Mouse (Mus musculus): Measurements from ENCODE around the gene Tenm3. TPM values are rescaled to one million over a fixed set of nuclear protein-coding genes. Genes with fewer than 3 reads are reported as not detected.

Gene Tenm3
- total and polyA plus RNA-seq, 3 experiments = 0.03 to 0.08 (median 0.07) TPM

DNA sequence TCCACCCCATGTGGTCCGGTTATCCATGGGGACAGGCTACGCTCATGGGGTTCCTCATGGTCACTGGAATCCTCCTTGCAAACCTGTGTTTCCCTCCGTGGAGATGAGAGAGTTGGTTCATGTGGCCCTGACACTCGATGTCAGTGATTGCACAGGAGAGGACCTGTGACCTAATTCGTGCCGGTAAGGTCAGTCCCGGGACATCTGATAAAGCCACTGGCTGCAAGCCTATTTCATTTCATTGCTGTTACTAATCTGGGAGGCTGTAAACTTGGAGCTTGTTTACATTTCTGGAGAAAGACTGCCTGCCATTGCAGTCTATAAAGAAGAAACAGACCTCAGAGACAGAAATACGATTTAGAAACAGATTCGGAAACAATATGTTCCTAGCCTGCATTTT is 155.6 kb downstream of the Tenm3 start:
- Histone ChIP-seq H3K9me3 (replicated peaks; ENCODE audit: low read length) (peaks cover 72% of the 10 kb centered on the region), H3K79me2 (replicated peaks; ENCODE audit: control insufficient read depth, extremely low read depth, insufficient read depth, poor library complexity, severe bottlenecking) (no peaks in the 10 kb centered on the region), H3K9ac (ENCODE audit: insufficient read depth, low read depth) (no peak overlapping the region), H3K27me3 (replicated peaks) (no peaks in the 10 kb centered on the region), H3K4me1 (ENCODE audit: control insufficient read depth in 1 of 2, insufficient read depth in 2 of 2) (no peaks in the 10 kb centered on the region), H3K27ac (ENCODE audit: insufficient read depth, low read depth) (no peak overlapping the region), H3K36me3 (replicated peaks in 1 of 2; ENCODE audit: control insufficient read depth in 1 of 2, insufficient read depth in 1 of 2, low read length in 1 of 2) (no peaks in the 10 kb centered on the region), H3K4me2 (ENCODE audit: insufficient read depth, low read depth, poor library complexity, severe bottlenecking) (no peak overlapping the region), H3K4me3 (replicated peaks in 1 of 3; ENCODE audit: low read depth in 2 of 3, low read length in 2 of 3, poor library complexity in 1 of 3) (no peak overlapping the region)
- TF ChIP-seq IRF4 (IDR thresholded peaks at IDR 0.05; ENCODE audit: low read depth, low read length) (no peak), UBTF (IDR thresholded peaks at IDR 0.05; ENCODE audit: low read depth, low read length) (no peak), HCFC1 (IDR thresholded peaks at IDR 0.05; ENCODE audit: low read depth, low read length) (no peak), CHD2 (IDR thresholded peaks at IDR 0.05; ENCODE audit: low read length) (no peak), USF1 (IDR thresholded peaks at IDR 0.05; ENCODE audit: low read depth, low read length) (no peak), ZMIZ1 (IDR thresholded peaks at IDR 0.05; ENCODE audit: low read depth, low read length) (no peak), ZNF384 (IDR thresholded peaks at IDR 0.05; ENCODE audit: low read depth, low read length) (no peak), POLR2AphosphoS2 (IDR thresholded peaks at IDR 0.05; ENCODE audit: low read depth, low read length) (no peak), JUN (IDR thresholded peaks at IDR 0.05; ENCODE audit: insufficient read depth, low read depth, low read length) (no peak), EP300 (IDR thresholded peaks at IDR 0.05; ENCODE audit: low read length) (no peak), MYC (IDR thresholded peaks at IDR 0.05; ENCODE audit: low read depth, low read length) (no peak), TBP (conservative IDR thresholded peaks at IDR 0.05; ENCODE audit: low read depth, low read length) (no peak), NRF1 (IDR thresholded peaks at IDR 0.05; ENCODE audit: low read depth, low read length) (no peak), CTCF (conservative IDR thresholded peaks at IDR 0.05 in 1 of 2, IDR thresholded peaks at IDR 0.05 in 1 of 2; ENCODE audit: low read depth in 2 of 2, low read length in 2 of 2) (no peak), GABPA (IDR thresholded peaks at IDR 0.05; ENCODE audit: insufficient replicate concordance, low read depth, low read length) (no peak)
- in situ Hi-C loops (cut with MboI; ENCODE audit: low pct_ligation_motif_present, low pct_unique_long_range_greater_than_20kb, low sequenced_read_pairs) (no loop called here), dilution Hi-C loops (cut with MboI; ENCODE audit: extremely low pct_ligation_motif_present, extremely low pct_unique_long_range_greater_than_20kb, low sequenced_read_pairs) (no loop called here)
- DNase-seq (ENCODE audit: extremely low read depth) = no peak

- Histone ChIP-seq H3K4me3 (replicated peaks in 1 of 3; ENCODE audit: low read depth in 2 of 3, low read length in 2 of 3, poor library complexity in 1 of 3) (no peak overlapping the region), H3K27ac (ENCODE audit: insufficient read depth, low read depth) (no peak overlapping the region), H3K9me3 (replicated peaks; ENCODE audit: low read length) (peaks cover 68% of the 10 kb centered on the region), H3K79me2 (replicated peaks; ENCODE audit: control insufficient read depth, extremely low read depth, insufficient read depth, poor library complexity, severe bottlenecking) (no peaks in the 10 kb centered on the region), H3K27me3 (replicated peaks) (no peaks in the 10 kb centered on the region), H3K9ac (ENCODE audit: insufficient read depth, low read depth) (no peak overlapping the region), H3K4me2 (ENCODE audit: insufficient read depth, low read depth, poor library complexity, severe bottlenecking) (no peak overlapping the region), H3K36me3 (replicated peaks in 1 of 2; ENCODE audit: control insufficient read depth in 1 of 2, insufficient read depth in 1 of 2, low read length in 1 of 2) (no peaks in the 10 kb centered on the region), H3K4me1 (ENCODE audit: control insufficient read depth in 1 of 2, insufficient read depth in 2 of 2) (no peaks in the 10 kb centered on the region)
- no peak for DNase-seq (ENCODE audit: extremely low read depth)
- in situ Hi-C loops (cut with MboI; ENCODE audit: low pct_ligation_motif_present, low pct_unique_long_range_greater_than_20kb, low sequenced_read_pairs) = no loop called here
- TF ChIP-seq ZNF384 (IDR thresholded peaks at IDR 0.05; ENCODE audit: low read depth, low read length) = no peak
- TF ChIP-seq PAX5 (IDR thresholded peaks at IDR 0.05; ENCODE audit: low read length) = no peak
- TF ChIP-seq E2F4 (IDR thresholded peaks at IDR 0.05; ENCODE audit: insufficient replicate concordance, low read depth, low read length) = no peak
- TF ChIP-seq CHD2 (IDR thresholded peaks at IDR 0.05; ENCODE audit: low read length) = no peak
- dilution Hi-C loops (cut with MboI; ENCODE audit: extremely low pct_ligation_motif_present, extremely low pct_unique_long_range_greater_than_20kb, low sequenced_read_pairs) = no loop called here
Measured at GRCm38 (mm10) chr8:48673476-48673875, 170.3 kb downstream of the Tenm3 start.

Data from CH12.LX (cell line).